Mouse (Mus musculus) CD4-positive helper T cell, adult 2 months (primary cell): Measurements from ENCODE around the gene Gm26566.
A peak's percentile ranks its signal among the peaks of the same experiment; 100 is the strongest.
"Not testable (repeated sequence)": the region's sequence is repeated elsewhere in the genome, so short reads cannot be mapped to it uniquely, and the experiment has no call there.

Source experiments
- DNase-seq: peaks from one replicate; pipeline ENCODE4 v3.0.0-alpha.2; 2012; ENCODE audit warnings: low read depth, missing footprints, low spot score

Gm26566 gene

GRCm38 (mm10) chr4:88739036-88739435 lies 17.4 kb downstream of the Gm26566 start:
- DNase-seq, result no peak

- no peak for DNase-seq
These were observed 19.8 kb downstream of the Gm26566 start for GRCm38 (mm10) chr4:88741426-88741825.

- DNase-seq, result peak; percentile 51
These were observed 21.3 kb downstream of the Gm26566 start for GRCm38 (mm10) chr4:88742771-88743371.

- peak; percentile 24 for DNase-seq
These were observed 22.6 kb downstream of the Gm26566 start for GRCm38 (mm10) chr4:88744207-88744606.

- DNase-seq, result no peak
These were observed 28.3 kb downstream of the Gm26566 start for GRCm38 (mm10) chr4:88749926-88750325.

GRCm38 (mm10) chr4:88754818-88755340 lies 33.3 kb downstream of the Gm26566 start, which contains the start of gene Gm13271:
Gm13271 (plus strand) TSS chr4:88754868.
- not testable (repeated sequence) for DNase-seq

- DNase-seq, result peak; percentile 72
These were observed 35.2 kb downstream of the Gm26566 start for GRCm38 (mm10) chr4:88756581-88757513.

- DNase-seq, result peak; percentile 93
These were observed 36.0 kb downstream of the Gm26566 start for GRCm38 (mm10) chr4:88757628-88758031.

GRCm38 (mm10) chr4:88758751-88759150 lies 37.1 kb downstream of the Gm26566 start:
- not testable (repeated sequence) for DNase-seq

- not testable (repeated sequence) for DNase-seq
These were observed 38.1 kb downstream of the Gm26566 start, which contains the start of gene Gm13283 for GRCm38 (mm10) chr4:88759610-88760268. Gm13283 (plus strand) TSS chr4:88760119.

- DNase-seq, result peak; percentile 78
These were observed 38.8 kb downstream of the Gm26566 start for GRCm38 (mm10) chr4:88760431-88760830.

- not testable (repeated sequence) for DNase-seq
These were observed 40.2 kb downstream of the Gm26566 start for GRCm38 (mm10) chr4:88761776-88762175.

GRCm38 (mm10) chr4:88762341-88762740 lies 40.7 kb downstream of the Gm26566 start:
- DNase-seq, result not testable (repeated sequence)

GRCm38 (mm10) chr4:88763384-88764018 lies 41.9 kb downstream of the Gm26566 start:
- DNase-seq, result peak; percentile 68
